Mouse (Mus musculus): Measurements from ENCODE around the gene Alkbh2. TPM values are rescaled to one million over a fixed set of nuclear protein-coding genes. Genes with fewer than 3 reads are reported as not detected.

The Alkbh2 gene
- polyA plus RNA-seq, 1 experiment from 2014 or later, result 8.2 TPM

- Histone ChIP-seq H3K27ac (ENCODE audit: low read depth, low read length) (no peak overlapping the region), H3K4me1 (ENCODE audit: control insufficient read depth, insufficient read depth, low read length) (0 out of 2 replicates have a peak, but pooled peaks cover 4% of the 10 kb centered on the region), H3K4me2 (ENCODE audit: low read depth, low read length) (no peak overlapping the region), H3K9me3 (ENCODE audit: control insufficient read depth, low read length) (no peaks in the 10 kb centered on the region), H3K9ac (replicated peaks; ENCODE audit: low read depth, low read length) (no peak overlapping the region), H3K36me3 (ENCODE audit: control insufficient read depth, insufficient read depth, low read length) (no peaks in the 10 kb centered on the region), H3K27me3 (ENCODE audit: control insufficient read depth, insufficient read depth, low read length) (no peaks in the 10 kb centered on the region), H3K4me3 (ENCODE audit: low read depth, low read length) (no peak overlapping the region)
- no peak for ATAC-seq (ENCODE audit: low read depth)
- whole genome bisulfite sequencing, result 84% methylated on average over 14 of the region's 14 CpGs
Measured at GRCm38 (mm10) chr5:114147043-114147972, 19.3 kb upstream of the Alkbh2 start.

DNA sequence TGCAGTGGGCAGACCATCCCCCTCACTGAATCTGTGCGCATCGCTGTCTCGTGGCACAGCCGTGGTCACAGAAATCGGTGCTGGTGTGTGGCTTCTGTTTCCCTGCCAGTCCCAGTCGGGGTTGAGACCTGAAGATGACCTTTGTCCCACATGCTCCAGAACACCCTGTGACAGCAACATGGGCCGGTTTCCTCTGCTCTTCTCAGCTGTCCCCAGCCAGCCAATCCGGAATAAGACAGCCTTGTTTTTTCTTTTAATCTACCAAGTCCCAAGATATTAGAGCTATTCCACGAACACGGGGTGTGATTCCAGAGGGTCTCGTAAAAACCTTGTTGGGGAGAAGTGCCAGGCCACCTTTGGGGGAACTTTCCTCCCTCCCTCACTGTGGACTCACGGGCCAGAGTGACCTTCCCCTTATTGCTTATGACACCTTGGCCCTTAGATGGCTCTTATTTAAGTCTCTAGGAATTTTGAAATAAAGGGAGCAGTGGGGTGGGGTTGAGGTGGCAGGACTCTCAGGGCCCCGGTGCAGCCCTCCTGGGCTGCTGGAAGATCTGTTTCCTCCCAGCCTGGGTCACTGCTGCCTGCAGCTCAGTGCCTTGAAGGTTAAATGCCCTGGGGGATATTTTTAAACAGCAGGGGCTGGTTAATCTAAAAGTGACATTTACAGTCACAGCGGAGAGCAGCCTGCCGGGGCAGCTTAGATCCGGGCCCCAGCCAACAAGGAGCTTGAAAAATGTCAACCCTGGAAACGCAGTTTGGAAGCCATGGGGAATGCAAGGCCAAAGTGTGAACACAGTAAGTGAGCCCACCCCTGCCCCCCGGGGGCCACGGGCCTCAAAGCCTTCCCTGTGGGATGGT, 18.2 kb upstream of the Alkbh2 start, which contains the start of gene Acacb:
TSS of gene Acacb (plus strand) at position 508 of the 861 bp plus-strand sequence.
- Histone ChIP-seq H3K4me2 (ENCODE audit: low read depth, low read length) (no peak within 1 kb of the TSS), H3K9me3 (ENCODE audit: control insufficient read depth, low read length) (no peaks in the 10 kb centered on the region), H3K4me3 (ENCODE audit: low read depth, low read length) (no peak within 1 kb of the TSS), H3K9ac (replicated peaks; ENCODE audit: low read depth, low read length) (no peak within 1 kb of the TSS), H3K27ac (ENCODE audit: low read depth, low read length) (no peak within 1 kb of the TSS), H3K36me3 (ENCODE audit: control insufficient read depth, insufficient read depth, low read length) (no peaks in the 10 kb centered on the region), H3K27me3 (ENCODE audit: control insufficient read depth, insufficient read depth, low read length) (no peaks in the 10 kb centered on the region), H3K4me1 (ENCODE audit: control insufficient read depth, insufficient read depth, low read length) (0 out of 2 replicates have a peak, but pooled peaks cover 4% of the 10 kb centered on the region)
- ATAC-seq (ENCODE audit: low read depth), result no peak
- WGBS, result 46% methylated on average over 19 of the region's 19 CpGs

GRCm38 (mm10) chr5:114139175-114139574, 11.2 kb upstream of the Alkbh2 start:
- Histone ChIP-seq H3K4me2 (ENCODE audit: low read depth, low read length) (peak overlapping the region; percentile 14; the same call in 1 of the 2 replicates), H3K9ac (replicated peaks; ENCODE audit: low read depth, low read length) (no peak overlapping the region), H3K9me3 (ENCODE audit: control insufficient read depth, low read length) (no peaks in the 10 kb centered on the region), H3K4me1 (ENCODE audit: control insufficient read depth, insufficient read depth, low read length) (peaks cover 12% of the 10 kb centered on the region), H3K4me3 (ENCODE audit: low read depth, low read length) (no peak overlapping the region), H3K27me3 (ENCODE audit: control insufficient read depth, insufficient read depth, low read length) (no peaks in the 10 kb centered on the region), H3K27ac (ENCODE audit: low read depth, low read length) (peak overlapping the region; percentile 71), H3K36me3 (ENCODE audit: control insufficient read depth, insufficient read depth, low read length) (no peaks in the 10 kb centered on the region)
- WGBS, result 4% methylated on average over 9 of the region's 9 CpGs
- ATAC-seq (ENCODE audit: low read depth), result peak; percentile 86

- ATAC-seq (ENCODE audit: low read depth), result peak; percentile 64; the same call in 1 of the 2 replicates
- WGBS, result 52% methylated on average over 21 of the region's 21 CpGs
- Histone ChIP-seq H3K36me3 (ENCODE audit: control insufficient read depth, insufficient read depth, low read length) (no peaks in the 10 kb centered on the region), H3K27me3 (ENCODE audit: control insufficient read depth, insufficient read depth, low read length) (no peaks in the 10 kb centered on the region), H3K9me3 (ENCODE audit: control insufficient read depth, low read length) (no peaks in the 10 kb centered on the region), H3K27ac (ENCODE audit: low read depth, low read length) (peak overlapping the region; percentile 71), H3K4me1 (ENCODE audit: control insufficient read depth, insufficient read depth, low read length) (peaks cover 12% of the 10 kb centered on the region), H3K4me2 (ENCODE audit: low read depth, low read length) (peak overlapping the region; percentile 14; the same call in 1 of the 2 replicates), H3K9ac (replicated peaks; ENCODE audit: low read depth, low read length) (no peak overlapping the region), H3K4me3 (ENCODE audit: low read depth, low read length) (no peak overlapping the region)
Measured at GRCm38 (mm10) chr5:114138277-114139164, 10.5 kb upstream of the Alkbh2 start.

- no peak overlapping the region for H3K4me3 ChIP-seq (ENCODE audit: low read depth, low read length)
- no peak for ATAC-seq (ENCODE audit: low read depth)
- peaks cover 12% of the 10 kb centered on the region for H3K4me1 ChIP-seq (ENCODE audit: control insufficient read depth, insufficient read depth, low read length)
- H3K36me3 ChIP-seq (ENCODE audit: control insufficient read depth, insufficient read depth, low read length), result no peaks in the 10 kb centered on the region
- WGBS, result 81% methylated on average over 15 of the region's 15 CpGs
- no peak overlapping the region for H3K9ac ChIP-seq (replicated peaks; ENCODE audit: low read depth, low read length)
- no peaks in the 10 kb centered on the region for H3K27me3 ChIP-seq (ENCODE audit: control insufficient read depth, insufficient read depth, low read length)
- peak overlapping the region; percentile 55; the same call in 1 of the 2 replicates for H3K27ac ChIP-seq (ENCODE audit: low read depth, low read length)
- H3K9me3 ChIP-seq (ENCODE audit: control insufficient read depth, low read length), result no peaks in the 10 kb centered on the region
- no peak overlapping the region for H3K4me2 ChIP-seq (ENCODE audit: low read depth, low read length)
Measured at GRCm38 (mm10) chr5:114137481-114138276, 9.7 kb upstream of the Alkbh2 start.

DNA sequence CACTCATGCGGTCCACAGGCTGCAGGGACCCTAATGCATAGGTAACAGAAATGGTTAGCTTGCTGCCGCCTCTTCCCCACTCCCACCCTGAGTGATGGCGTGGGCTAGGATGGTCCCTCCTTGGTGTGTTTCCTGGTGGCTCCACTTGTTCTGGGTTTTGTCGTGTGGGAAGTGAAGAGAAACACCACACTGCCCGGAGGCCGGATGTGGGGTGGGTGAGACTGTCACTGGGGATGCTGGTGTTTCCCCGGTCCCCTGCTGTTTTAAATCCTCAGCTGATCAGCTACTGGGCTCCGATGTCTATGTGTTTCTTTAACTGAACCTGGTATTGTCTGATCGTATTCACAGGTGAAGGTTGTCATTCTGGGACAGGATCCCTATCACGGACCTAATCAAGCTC, 7.5 kb upstream of the Alkbh2 start:
- H3K27me3 ChIP-seq (ENCODE audit: control insufficient read depth, insufficient read depth, low read length), result no peaks in the 10 kb centered on the region
- H3K27ac ChIP-seq (ENCODE audit: low read depth, low read length), result no peak overlapping the region
- no peak overlapping the region for H3K4me3 ChIP-seq (ENCODE audit: low read depth, low read length)
- peaks cover 18% of the 10 kb centered on the region for H3K4me1 ChIP-seq (ENCODE audit: control insufficient read depth, insufficient read depth, low read length)
- no peak for ATAC-seq (ENCODE audit: low read depth)
- H3K9me3 ChIP-seq (ENCODE audit: control insufficient read depth, low read length), result no peaks in the 10 kb centered on the region
- no peak overlapping the region for H3K4me2 ChIP-seq (ENCODE audit: low read depth, low read length)
- 89% methylated on average over 10 of the region's 10 CpGs for WGBS
- H3K9ac ChIP-seq (replicated peaks; ENCODE audit: low read depth, low read length), result no peak overlapping the region
- no peaks in the 10 kb centered on the region for H3K36me3 ChIP-seq (ENCODE audit: control insufficient read depth, insufficient read depth, low read length)

GRCm38 (mm10) chr5:114134091-114134534, 6.1 kb upstream of the Alkbh2 start:
- Histone ChIP-seq H3K4me3 (ENCODE audit: low read depth, low read length) (no peak overlapping the region), H3K9me3 (ENCODE audit: control insufficient read depth, low read length) (no peaks in the 10 kb centered on the region), H3K36me3 (ENCODE audit: control insufficient read depth, insufficient read depth, low read length) (no peaks in the 10 kb centered on the region), H3K4me1 (ENCODE audit: control insufficient read depth, insufficient read depth, low read length) (peaks cover 15% of the 10 kb centered on the region), H3K9ac (replicated peaks; ENCODE audit: low read depth, low read length) (no peak overlapping the region; the same call in 1 of the 2 replicates), H3K27ac (ENCODE audit: low read depth, low read length) (no peak overlapping the region), H3K4me2 (ENCODE audit: low read depth, low read length) (no peak overlapping the region), H3K27me3 (ENCODE audit: control insufficient read depth, insufficient read depth, low read length) (no peaks in the 10 kb centered on the region)
- ATAC-seq (ENCODE audit: low read depth), result no peak
- WGBS, result 78% methylated on average over 6 of the region's 6 CpGs

Measured in neural tube, embryonic 14.5 days (tissue).